Mouse (Mus musculus) ES-E14 (cell line): ENCODE data around the gene Tshz2.

Source experiments
- CHD2 ChIP-seq: IDR thresholded peaks from 2 replicates; pipeline ENCODE4 v1.6.1; 2014; ENCODE audit warnings: mild to moderate bottlenecking, low read depth, low read length, inconsistent platforms
- HCFC1 ChIP-seq: IDR thresholded peaks from 2 replicates; pipeline ENCODE4 v1.6.1; 2012; ENCODE audit warnings: low read length, inconsistent platforms, borderline replicate concordance; ENCODE audit not compliant: insufficient read depth
- ZC3H11A ChIP-seq: IDR thresholded peaks from 2 replicates; pipeline ENCODE4 v1.6.1; 2012; ENCODE audit warnings: low read depth, mild to moderate bottlenecking, inconsistent platforms, low read length, borderline replicate concordance
- ZNF384 ChIP-seq: IDR thresholded peaks from 2 replicates; pipeline ENCODE4 v1.6.1; 2012; ENCODE audit warnings: low read depth, low read length, inconsistent platforms

- TF ChIP-seq CHD2: no peak
- TF ChIP-seq ZNF384: no peak
- TF ChIP-seq ZC3H11A: no peak
- no peak for TF ChIP-seq HCFC1
These were observed 67.2 kb downstream of the Tshz2 start for GRCm38 (mm10) chr2:169699862-169700511.
